Mouse (Mus musculus): ENCODE measurements at regions not wholly inside any gene's neighbourhood (a gene's known extent, or its start where the extent isn't known, plus 50 kb on each side); places are given as distances from the start of the nearest gene placed in this dataset.

- TF ChIP-seq POLR2A (IDR thresholded peaks at IDR 0.05; ENCODE audit: borderline replicate concordance, extremely low read depth, insufficient read depth, insufficient read length, poor library complexity, severe bottlenecking) (no peak), CTCF (IDR thresholded peaks at IDR 0.05; ENCODE audit: borderline replicate concordance, extremely low read depth, insufficient read depth, insufficient read length) (no peak)
These were observed 333.9 kb upstream of the Smim15 start for GRCm38 (mm10) chr13:107710368-107710767.

Data from brain, embryonic 14.5 days (tissue).